Mouse (Mus musculus) spleen, embryonic (tissue): ENCODE measurements at regions not wholly inside any gene's neighbourhood (a gene's known extent, or its start where the extent isn't known, plus 50 kb on each side); places are given as distances from the start of the nearest gene placed in this dataset.

Source experiments
- CTCF ChIA-PET: fragments of 350-600 bp; sonication (Branson Sonifier 250); formaldehyde crosslinking; loops from one replicate; lab custom pipeline; 2022; lab: Charles Lee

DNA sequence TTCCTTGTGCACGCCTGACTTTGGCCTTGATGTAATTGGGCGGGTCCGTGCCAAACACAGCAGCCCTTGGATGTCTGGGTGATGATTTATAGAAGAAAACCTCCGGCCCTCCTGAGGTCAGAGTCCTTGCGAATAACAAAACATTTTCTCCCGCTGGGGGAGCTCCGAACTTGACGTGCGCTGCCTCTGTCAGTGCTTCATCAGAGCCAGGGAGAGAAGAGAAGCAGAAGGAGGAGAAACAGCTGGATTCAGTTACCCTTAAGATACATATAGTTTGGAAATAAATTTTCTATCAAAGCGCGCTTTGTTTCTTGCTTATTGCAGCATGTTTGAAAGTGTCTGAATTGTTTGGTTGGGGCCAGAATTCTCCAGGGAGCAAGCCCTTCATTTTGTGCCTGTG, 225.2 kb upstream of the Myocd start:
- CTCF ChIA-PET: no interaction called here

DNA sequence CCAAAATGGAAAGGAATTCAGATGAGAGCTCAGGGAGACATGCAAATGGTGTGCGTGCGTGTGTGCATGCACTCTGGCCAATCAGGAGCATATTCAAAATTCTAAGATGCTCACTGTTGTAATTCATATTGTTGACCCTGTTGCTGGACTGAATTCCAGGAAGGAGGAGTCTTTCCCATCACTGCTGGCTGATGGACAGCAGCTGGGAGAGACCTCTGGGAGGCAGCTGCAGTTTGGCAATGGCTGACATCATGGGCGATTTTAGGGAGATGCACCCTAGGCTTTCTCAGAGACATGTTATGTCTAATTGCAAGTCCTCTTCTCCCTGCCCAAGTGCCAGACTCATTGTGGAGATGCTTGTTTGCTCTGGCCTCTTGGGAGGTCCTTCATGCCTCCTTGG, 220.6 kb upstream of the Myocd start:
- CTCF ChIA-PET: no interaction called here

DNA sequence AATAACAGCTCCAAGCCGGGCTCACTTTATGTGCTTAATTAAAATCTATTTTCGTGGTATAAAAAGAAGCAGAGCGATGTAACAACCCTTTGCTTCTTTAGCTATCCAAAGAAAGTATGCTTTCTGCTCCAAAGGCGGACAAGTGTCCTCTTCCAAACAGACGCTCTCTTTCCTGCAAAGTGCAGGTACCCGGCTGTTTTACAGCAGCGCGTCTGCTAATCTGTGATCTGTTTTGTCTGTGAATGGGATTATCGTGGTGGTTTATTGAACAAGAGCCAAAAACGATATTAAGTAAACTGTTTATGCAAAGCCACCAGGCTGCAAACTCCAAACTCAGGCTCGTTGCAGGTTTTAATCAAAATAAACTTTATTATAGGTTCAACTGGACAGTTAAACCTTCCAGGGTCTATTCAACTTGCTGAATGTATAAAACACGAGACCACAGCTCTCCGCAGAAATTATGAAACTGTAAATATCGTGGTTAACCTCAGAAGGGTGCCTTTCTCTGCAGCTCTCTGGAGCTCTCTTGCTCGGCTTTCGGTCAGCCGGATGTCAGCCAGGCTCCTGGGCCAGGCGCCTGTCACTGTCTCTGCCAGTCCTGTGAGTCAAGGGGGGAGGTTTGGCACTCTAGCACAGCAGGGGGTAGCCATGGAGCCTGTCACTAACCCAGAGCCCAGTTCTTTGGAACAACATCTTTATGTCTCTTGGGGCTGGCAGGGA, 206.2 kb upstream of the Myocd start:
- CTCF ChIA-PET: no interaction called here

DNA sequence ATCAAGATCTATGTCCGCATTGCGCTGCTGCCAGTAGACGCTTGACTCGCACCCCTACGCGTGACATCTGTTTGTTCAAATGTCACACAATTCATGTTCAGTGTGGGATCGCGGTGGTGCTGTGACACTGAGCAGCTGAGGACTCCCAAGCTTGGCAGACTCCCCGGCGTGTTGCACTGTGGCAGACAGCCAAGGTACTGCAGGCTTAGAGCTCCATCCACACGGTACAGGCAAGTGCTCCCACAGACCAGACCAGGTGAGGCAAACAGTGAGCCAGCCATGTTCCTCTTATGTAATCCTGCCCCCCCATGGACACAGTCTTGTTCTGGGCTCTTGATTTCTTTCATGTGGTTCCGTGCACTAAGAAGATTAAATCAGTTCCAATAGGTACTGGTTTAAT, 205.5 kb upstream of the Myocd start:
- CTCF ChIA-PET: no interaction called here

DNA sequence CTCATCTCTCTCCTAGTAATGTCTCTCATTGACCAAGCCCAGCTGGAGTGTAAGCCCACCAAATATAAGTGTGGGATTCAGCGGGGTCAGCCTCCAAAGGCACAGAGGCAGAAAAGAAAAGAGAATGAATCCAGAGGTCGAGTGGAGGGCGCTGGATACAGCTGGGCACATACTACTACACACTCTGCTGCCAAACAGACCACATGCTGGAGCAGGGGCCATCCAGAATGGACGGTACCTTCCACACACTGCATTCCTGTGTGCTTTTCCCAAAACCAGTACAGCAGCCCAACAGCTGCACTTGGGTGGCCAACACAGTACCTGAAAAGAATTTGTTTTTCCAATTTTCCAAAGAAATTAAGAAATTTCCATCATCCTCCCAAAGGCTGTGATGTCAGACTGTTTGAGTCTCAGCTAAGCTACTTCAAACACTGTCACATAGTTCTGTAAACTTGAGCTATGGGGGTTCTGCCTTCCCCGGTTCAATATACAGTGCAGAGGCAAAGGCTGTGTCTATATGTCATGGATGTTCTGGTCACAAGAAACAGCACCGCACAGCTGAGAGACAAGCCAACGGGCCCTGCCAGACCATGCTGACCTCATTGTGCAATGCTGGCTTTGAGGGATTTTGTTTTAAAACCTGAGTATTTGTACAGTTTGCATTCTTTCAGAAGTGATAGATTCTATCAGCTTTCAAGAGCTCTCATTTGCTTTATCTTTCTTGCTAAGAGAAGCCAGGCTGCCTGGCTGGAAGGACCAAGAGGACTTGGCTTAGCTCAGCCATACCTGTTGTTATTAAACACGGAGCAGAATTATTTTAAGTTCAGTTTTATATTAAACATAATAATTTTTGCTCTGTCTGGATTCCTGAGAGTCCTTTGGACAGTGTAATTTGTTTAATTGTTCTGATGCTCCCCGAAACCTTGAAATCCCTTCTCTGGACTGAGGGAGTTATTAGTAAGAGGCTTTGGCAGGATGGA, 200.3 kb upstream of the Myocd start:
- CTCF ChIA-PET: no interaction called here

DNA sequence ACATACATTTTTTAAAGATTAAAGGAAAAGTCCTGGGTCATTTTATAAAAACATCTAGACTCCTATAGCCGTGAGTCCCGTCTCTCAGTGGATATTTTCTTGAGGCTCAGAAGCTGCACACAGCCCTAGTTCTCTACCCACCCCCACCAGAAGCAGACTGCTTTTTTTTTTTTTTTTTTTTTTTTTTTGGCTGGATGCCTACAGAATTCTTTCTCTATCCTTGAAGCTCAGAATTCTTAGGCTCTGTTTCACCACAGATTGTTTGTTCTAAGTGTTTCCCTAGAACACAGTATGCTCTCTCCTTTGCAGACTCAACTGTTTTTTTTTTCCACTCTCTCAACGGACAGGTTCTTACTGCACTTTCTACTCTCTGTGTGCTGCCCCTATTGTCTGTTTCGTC, 191.3 kb upstream of the Myocd start:
- CTCF ChIA-PET: no interaction called here

DNA sequence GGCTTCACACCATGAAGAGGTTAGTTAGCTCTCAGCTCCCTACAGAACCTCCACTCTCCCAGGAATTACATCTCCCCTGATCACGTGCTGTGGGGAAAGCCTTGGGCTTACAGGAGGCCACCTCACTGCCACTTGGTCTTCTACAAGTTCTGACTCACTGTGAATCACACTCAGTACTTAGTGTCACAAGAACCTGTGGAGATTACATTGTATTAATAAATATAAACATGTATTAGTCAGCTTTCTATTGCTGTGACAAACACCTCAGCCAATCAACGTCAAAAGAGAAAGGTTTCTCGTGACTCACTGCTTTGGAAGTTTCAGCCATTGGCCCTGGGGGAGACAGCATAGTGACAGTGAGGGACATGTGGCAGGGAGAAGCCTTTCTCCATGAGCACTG, 178.6 kb upstream of the Myocd start:
- CTCF ChIA-PET: no interaction called here

DNA sequence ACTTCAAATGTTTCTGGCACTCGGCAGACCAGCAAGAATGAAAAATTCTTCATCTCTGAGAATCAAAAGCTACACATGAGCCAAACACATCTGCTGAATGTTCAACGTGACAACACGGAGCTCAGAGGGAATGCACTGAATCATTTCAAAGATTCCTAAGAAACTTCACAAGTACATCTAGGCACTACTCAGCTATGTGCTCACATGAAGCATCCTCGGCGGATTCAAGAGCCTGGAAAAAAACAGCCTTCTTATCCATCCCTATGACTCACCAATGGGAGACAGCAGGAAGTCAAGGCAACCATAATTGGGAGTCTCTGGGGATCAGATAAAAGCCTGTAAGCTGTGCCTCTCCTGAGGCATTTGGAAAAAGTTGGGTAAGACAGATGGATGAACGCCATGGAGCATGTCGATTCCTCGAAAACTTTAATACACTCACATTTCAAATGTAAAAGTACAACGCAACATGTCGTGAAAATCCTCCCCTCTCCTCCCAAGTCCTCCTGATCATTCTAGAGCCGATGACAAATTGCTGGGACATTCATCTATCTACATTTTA, 173.8 kb upstream of the Myocd start:
- CTCF ChIA-PET: no interaction called here

DNA sequence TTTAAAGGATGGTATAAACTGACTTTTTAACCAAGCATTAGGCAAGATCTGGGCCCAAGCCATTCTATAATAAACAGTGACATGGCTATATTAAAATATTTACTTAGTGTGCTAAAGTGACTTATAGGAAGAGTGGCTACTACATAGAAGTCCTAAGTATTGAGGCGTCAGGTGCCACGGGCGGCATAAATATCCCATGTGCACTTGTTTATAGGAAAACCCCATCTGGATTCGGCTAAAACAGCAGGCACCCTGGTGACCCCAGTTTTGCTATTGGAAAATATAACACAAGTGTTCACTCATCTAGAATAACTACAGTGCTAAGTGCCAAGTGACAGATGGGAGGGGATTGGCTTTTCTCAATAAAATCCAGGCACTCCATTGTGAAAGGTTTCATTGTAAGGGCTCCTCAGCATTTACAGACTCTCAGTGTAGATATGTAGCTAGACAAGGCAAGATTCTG, 165.9 kb upstream of the Myocd start:
- CTCF ChIA-PET: no interaction called here

DNA sequence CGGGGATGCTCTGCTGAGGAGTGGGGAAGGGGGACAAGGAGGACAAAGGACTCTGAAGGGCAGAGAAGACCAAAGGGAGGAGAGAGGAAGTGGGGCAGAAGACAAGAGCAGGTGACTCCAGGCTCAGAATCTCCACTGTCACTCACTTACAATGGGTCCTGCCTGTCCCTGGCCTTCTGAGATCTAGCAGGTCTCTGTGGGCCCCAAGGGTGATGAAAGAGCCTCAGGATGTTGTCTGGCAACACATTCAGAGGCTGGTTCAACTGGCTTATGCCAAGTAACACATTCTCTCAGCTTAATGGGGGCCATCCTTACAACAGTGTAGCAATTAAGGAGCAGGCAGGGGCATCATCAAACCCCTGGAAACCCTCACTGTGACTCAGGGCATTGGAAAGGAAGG, 152.1 kb upstream of the Myocd start:
- CTCF ChIA-PET: no interaction called here

DNA sequence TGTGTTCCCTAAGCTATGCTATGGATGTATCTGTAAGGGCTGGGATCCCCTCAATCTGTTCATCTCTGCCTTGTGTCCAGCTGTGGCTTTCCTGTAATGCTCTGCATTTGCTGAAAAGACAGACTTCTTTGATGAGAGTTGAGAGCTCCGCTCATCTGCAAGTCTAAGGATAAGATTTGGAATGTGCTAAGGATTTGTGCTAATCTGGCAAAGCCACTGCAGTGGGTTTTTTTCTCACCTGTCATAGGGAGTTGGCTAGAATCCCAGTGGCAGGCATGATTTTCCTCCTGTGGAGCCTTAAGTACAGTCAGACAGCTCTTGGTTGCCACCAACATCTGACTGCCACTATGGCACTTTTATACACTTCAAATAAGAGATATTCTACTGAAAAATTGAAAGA, 138.8 kb upstream of the Myocd start:
- CTCF ChIA-PET: no interaction called here

DNA sequence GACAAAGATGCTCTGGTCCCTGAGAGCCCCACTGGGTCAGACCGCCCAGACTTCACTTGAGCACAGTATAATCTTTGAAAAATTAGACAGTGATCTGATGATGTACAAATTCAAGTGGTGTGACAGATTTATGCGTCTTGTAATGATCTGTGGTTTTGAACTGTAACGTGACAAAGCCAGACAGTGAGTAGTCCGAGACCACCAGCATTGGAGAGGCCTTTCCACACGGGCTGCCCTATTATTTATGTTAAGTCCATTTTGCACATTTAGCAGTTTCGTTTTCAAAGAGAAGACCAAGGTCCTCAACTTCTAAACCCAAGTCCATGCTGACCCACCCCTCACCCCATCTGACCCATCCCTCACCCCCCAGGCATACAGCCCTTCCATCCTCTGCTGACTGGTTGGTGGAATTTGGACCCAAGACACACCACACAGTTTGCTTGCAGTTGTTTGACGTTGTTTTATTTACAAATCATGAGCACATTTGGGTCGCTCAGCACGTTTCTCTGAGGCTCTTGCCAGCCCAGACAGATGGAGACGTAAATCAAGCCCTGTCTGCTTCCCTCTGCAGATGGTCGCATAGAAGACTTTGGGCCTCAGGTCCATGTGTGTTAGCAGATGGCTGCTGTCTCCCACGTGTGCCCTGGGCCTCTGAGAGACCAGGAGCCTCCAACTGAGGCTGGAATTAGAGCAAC, 132.8 kb upstream of the Myocd start:
- CTCF ChIA-PET: no interaction called here

DNA sequence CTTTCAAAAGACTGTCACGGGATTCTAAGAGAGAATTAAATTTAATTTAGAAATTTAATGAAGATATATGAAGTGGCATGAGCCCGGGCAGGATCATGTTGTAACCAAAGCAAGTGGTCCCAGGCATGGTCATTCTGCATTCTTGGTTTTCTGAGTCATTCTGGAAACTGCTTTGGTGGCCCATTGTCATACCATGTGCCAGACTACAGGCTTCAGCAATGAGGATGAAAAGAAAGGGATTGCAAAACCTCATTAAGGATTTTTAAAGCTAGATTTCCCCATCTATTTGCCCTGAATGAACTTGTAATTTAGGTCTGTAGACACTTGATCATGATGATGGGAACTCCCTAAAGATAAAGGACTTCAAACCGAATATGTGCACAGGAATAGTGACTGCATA, 119.4 kb upstream of the Myocd start:
- CTCF ChIA-PET: no interaction called here

DNA sequence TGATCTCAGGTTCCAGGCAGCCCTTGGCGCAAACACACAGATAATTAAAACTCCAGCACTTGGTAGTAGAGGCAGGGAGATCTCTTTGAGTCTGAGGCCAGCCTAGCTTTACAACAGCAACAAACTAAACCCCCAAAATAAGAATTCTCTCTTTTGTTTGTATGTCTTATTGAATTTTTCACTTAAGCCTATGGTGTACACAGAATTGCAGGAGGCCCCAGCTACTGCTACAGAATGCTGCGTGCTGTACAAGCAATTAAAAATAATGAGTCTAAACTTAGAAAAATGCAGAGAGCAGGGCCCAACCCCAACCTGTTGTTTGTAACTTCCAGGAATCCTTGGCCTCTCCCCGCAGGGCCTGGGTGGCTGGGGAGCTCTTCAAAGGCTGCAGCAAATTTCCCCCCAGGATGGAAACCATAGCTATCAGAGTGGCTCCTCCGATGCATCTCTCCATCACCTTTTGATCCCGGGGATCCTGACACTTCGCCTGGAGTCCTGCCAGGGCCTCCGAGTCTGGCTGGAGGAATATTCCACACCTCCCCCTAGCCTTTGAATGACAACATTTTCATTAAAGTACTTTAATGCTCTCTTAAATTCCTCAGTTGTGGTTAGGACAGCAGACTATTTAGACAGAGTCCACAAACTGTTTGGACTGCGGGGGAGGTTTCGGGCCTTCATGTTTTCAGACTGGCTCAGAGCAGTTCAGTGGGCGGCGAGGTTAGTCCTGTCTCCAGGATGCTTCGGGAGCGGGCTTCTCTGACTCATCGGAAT, 116.7 kb upstream of the Myocd start:
- CTCF ChIA-PET: no interaction called here

DNA sequence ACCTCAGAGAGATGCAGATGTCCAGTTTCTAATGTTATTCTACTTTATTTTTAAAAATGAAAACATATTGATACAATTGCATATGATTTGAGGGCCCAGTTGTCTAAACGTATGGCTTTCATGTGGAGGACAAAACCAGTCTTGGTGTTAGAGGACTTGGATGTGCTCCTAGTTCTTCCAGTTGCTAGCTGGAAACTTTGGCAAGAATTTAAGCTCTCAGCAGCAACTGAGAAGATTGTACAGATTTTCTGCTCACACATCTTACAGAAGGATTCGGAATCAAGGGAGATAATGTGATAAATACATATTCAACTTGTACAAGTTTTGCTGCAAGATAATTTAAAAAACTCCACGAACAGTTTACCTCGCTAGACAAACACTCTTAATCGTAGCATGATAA, 105.6 kb upstream of the Myocd start:
- CTCF ChIA-PET: interaction anchor here (0.8 kb wide), 1 partner anchor 1265 kb away, joined by 3 read pairs; no protein-coding TSS in a partner anchor

DNA sequence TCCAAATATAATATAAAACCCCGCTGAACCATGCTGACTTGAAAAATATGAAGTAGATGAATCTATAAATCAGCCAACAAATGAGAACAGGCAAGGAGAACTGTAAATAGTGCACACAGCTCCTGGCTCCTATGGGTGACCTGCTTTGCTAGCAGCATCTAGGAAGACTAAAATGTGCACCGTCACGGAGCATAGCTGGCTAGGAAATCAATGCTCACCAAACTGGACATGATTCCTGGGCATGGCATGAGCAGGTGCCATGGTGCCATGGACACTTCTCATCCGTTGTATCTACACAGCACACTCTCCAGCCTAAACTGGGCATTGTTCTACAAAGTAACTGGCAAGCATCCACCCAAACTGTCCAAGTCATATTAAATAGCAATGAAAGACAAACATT, 103.3 kb upstream of the Myocd start:
- CTCF ChIA-PET: no interaction called here

DNA sequence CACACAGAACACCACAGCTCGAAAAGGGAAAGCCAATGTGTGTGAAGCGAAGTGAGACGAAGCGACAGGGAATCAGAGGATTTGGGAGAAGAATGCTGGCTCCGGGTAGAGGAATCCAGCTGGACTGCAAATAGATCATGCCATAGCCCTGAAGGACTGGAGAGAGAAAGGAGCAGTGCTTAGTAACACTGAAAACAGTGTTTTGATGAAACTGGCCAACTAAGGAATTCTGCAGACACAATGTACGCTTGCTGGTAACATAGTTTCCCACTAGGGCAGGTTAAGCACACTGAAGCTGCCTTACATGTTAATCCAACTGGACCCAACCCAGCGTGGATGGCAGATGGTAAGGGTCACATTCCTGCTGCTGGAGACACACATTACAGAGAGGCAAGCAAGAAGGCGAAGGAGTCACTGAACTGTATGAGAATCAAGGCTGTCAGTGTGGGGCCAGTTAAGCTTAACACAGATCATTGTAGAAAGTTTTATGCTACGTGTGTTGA, 102.6 kb upstream of the Myocd start:
- CTCF ChIA-PET: no interaction called here

DNA sequence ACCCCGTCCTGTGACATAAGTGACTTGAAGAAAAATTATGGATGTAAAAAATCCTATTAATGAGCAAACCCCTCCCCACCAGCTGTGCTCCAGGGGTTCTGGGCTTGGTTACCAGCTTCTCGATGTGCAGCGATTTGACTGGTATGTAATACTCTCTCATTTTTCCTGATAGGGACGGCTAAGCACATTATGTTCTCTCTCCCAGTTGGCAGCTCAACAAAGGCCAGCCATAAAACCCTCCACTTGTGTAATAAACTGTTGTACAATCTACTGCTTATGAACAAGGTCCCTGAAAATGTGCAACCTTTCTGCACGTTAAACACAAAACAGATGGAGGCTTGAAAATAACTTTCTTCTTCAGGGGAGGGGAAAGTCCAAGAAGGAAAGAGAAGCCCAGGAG, 98.0 kb upstream of the Myocd start:
- CTCF ChIA-PET: no interaction called here

DNA sequence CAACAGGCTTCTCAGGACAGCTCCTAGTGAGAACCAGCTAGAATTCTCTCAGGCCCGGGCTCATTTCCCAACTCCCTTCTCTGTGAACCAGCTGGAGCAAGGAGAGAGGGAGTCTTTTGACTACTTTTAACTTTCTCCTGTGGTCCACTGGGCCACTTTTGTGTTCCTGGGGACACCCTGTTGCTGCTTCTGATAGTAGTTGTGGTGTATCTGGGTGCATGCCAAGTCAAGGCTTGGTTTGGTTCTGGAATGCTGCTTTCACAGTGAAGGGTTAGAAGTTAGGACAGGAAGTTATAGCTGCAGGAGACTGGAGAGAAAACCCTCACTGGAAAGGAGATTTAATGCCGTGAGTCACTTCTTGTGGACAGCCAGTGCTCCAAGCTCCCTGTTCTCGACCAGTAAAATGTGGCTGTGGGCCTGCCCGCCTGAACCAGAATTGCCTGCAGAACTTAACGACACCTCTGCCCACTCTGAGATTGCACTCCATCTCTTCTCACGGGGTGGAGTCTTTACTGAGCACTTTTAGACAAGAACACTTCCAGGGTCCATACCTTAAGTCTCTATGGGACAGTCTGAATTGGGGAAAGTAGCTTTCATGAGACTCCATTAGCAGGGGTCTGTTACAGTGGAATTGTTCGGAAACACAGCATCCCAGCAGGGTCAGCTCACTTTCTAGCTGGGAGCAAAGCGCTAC, 97.0 kb upstream of the Myocd start:
- CTCF ChIA-PET: no interaction called here
